Mouse (Mus musculus): ENCODE data around the gene Cdh26.

DNA sequence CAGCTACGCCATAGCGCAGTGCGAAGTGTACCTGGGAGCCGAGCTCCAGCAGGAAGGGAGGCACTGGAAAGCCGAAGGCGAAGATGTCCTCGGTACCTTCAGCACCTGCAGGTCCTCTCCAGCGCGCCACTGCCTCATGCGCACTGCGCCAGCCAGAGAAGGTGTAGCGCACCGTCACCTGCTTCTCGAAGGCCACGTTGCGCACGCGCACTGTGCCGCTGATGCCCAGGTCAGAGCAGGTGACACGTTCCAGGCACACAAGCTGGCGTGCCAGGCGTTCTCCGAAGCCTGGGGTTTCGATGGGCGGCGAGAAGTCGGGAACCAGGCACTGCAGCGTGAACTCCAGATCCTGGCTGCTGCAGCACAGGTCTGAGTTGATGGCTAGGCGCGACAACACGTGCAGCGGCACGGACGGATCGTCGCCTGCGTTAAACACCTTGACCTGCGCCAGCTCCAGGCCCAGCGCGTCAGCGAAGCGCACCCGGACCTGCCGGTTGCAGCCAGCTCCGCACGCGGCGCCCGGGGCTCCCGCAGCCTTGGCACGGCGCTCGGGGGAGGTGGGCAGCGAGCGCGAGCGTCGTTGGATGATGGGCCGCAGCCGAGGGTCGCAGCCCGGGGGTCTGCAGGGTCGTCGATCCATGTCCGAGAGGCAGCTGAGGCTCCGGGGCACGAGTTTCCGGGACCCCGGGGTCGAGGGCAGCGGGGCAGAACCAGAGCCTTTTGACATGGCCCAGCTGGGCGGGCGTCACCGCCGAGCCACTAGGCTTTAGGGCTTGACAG lies 16.7 kb upstream of the Cdh26 start:
- TF ChIP-seq GATA1 (IDR thresholded peaks at IDR 0.05; ENCODE audit: low read length), result no peak
- no peak for TF ChIP-seq TAL1 (IDR thresholded peaks at IDR 0.05; ENCODE audit: low read length)
